ENCODE assay signal across 21 mouse cellular contexts in the genomic region with DNA sequence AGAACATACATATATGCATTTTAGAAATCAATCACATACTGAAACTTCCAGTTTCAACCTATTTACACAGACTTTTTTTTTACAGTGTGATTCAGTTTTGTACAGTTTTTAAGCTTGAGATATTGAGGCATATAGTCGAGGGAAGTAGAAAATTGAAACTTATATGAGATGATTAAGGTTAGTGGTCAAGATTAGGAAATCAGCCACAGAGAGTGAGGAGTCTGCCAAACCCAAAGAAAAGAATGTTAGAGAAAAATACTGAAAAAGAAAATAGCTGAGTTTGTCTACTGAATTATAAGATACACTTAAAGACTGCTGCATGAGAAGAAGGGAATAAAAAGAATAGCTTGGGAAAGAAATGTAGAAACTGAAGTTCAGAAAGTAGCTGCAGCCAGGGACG.
DNase-seq lines count a peak whose midpoint lies in the region; ATAC-seq and TF ChIP-seq lines count a peak whose summit lies in the region.
"Had no signal": no experiment of that assay in that cellular context is flagged by ENCODE, and none has a peak within 500 bp of the region (broad histone marks: within the 10 kb centered on the region; RNA-seq: fewer than 3 reads in every experiment).

No protein-coding gene starts in this region.

- H3K27ac ChIP-seq in embryonic facial prominence, embryonic 13.5 days: peak overlapping the region; percentile 45; the same call in 1 of the 2 replicates
- H3K27ac ChIP-seq in embryonic facial prominence, embryonic 10.5 days (replicated peaks): no peak overlapping the region
- peak overlapping the region; percentile 73 for H3K27ac ChIP-seq in embryonic fibroblast, embryonic 13.5 days (ENCODE audit: insufficient read depth, low read length)

- peaks cover 7% of the 10 kb centered on the region; the same call in 1 of the 2 replicates for H3K4me1 ChIP-seq in embryonic facial prominence, embryonic 13.5 days
- peaks cover 8% of the 10 kb centered on the region; the same call in 1 of the 2 replicates for H3K4me1 ChIP-seq in embryonic facial prominence, embryonic 10.5 days
- H3K4me1 ChIP-seq in embryonic fibroblast, embryonic 13.5 days (ENCODE audit: control insufficient read depth, insufficient read depth, low read length): peaks cover 4% of the 10 kb centered on the region; the same call in 1 of the 2 replicates

- no peaks in the 10 kb centered on the region for H3K27me3 ChIP-seq in embryonic facial prominence, embryonic 13.5 days
- H3K27me3 ChIP-seq in embryonic facial prominence, embryonic 10.5 days (replicated peaks; ENCODE audit: low read depth, poor library complexity, severe bottlenecking): no peaks in the 10 kb centered on the region
- no peaks in the 10 kb centered on the region for H3K27me3 ChIP-seq in C2C12 (ENCODE audit: control insufficient read depth, insufficient read depth, insufficient read length)
- H3K27me3 ChIP-seq: Patski had no signal

- no peaks in the 10 kb centered on the region for H3K79me2 ChIP-seq in C2C12 (ENCODE audit: control insufficient read depth, insufficient read depth)

- no peak overlapping the region for H3K4me2 ChIP-seq in embryonic facial prominence, embryonic 13.5 days

- no peaks in the 10 kb centered on the region for H3K9me3 ChIP-seq in embryonic facial prominence, embryonic 13.5 days
- no peaks in the 10 kb centered on the region for H3K9me3 ChIP-seq in embryonic facial prominence, embryonic 10.5 days

- no peak overlapping the region for H3ac ChIP-seq in C2C12 (ENCODE audit: control insufficient read depth, insufficient read length, low read depth)

- no peak for ATAC-seq in embryonic facial prominence, embryonic 13.5 days (ENCODE audit: insufficient number of reproducible peaks, insufficient read depth, low FRiP score, low TSS enrichment, low read depth)
- ATAC-seq in erythroblast, adult 5-6 weeks (replicated peaks; ENCODE audit: low FRiP score, poor library complexity, severe bottlenecking): no peak
- ATAC-seq: activated CD4-positive, CD25-positive, alpha-beta regulatory T cell, adult 4 months; forebrain, embryonic 14.5 days; forebrain, embryonic 16.5 days; Patski had no signal

- no peak for TF ChIP-seq CTCF in C2C12 (IDR thresholded peaks at IDR 0.05; ENCODE audit: control insufficient read depth, insufficient read depth, insufficient read length)
- no peak for TF ChIP-seq CTCF in embryonic fibroblast, embryonic 13.5 days (IDR thresholded peaks at IDR 0.05; ENCODE audit: borderline replicate concordance, insufficient read depth, low read length)

- H3K79me3 ChIP-seq in C2C12 (ENCODE audit: low read depth): no peaks in the 10 kb centered on the region

- WGBS in embryonic facial prominence, embryonic 13.5 days: 86% methylated on average over 2 of the region's 2 CpGs
- WGBS in embryonic facial prominence, embryonic 10.5 days: 87% methylated on average over 2 of the region's 2 CpGs

- no peak for DNase-seq in embryonic facial prominence, embryonic 10.5 days (ENCODE audit: low spot score)
- DNase-seq in 3T3-L1 (ENCODE audit: low read depth, low spot score): peak; percentile 64
- no peak for DNase-seq in kidney, adult 8-10 months
- no peak for DNase-seq in adrenal gland, adult 2 months
- DNase-seq: adrenal gland, postnatal 10 days; adrenal gland, postnatal 25 days; B cell, adult 2 months; cerebellum, adult 11 months; cerebellum, adult 18-20 months; cerebellum, adult 8-10 months; cerebellum, adult 9-11 months; cerebellum, postnatal 14 days; cerebellum, postnatal 36 days had no signal

- H3K36me3 ChIP-seq in embryonic facial prominence, embryonic 13.5 days: no peaks in the 10 kb centered on the region
- H3K36me3 ChIP-seq in embryonic facial prominence, embryonic 10.5 days (replicated peaks): no peaks in the 10 kb centered on the region
- no peaks in the 10 kb centered on the region for H3K36me3 ChIP-seq in C2C12 (ENCODE audit: control insufficient read depth, insufficient read depth)

- no peak overlapping the region for H3K4me3 ChIP-seq in embryonic facial prominence, embryonic 13.5 days
- no peak overlapping the region for H3K4me3 ChIP-seq in embryonic facial prominence, embryonic 10.5 days
- no peak overlapping the region for H3K4me3 ChIP-seq in C2C12 (ENCODE audit: insufficient read depth, poor library complexity, severe bottlenecking)
- no peak overlapping the region for H3K4me3 ChIP-seq in embryonic fibroblast, embryonic 13.5 days (ENCODE audit: insufficient read depth, low read length)

- TF ChIP-seq POLR2A in embryonic fibroblast, embryonic 13.5 days (IDR thresholded peaks at IDR 0.05; ENCODE audit: low read depth, low read length): no peak

- H3K9ac ChIP-seq in embryonic facial prominence, embryonic 13.5 days: no peak overlapping the region

TF ChIP-seq in C2C12, 6 proteins besides CTCF, POLR2A, EP300 and RAD21:
- no peak for TF ChIP-seq MYOG (IDR thresholded peaks at IDR 0.05; ENCODE audit: control insufficient read depth, extremely low read depth, insufficient read length)
- no peak for TF ChIP-seq MAX (IDR thresholded peaks at IDR 0.05)
- TF ChIP-seq USF1 (IDR thresholded peaks at IDR 0.05; ENCODE audit: low read depth): no peak
- TF ChIP-seq CEBPB (IDR thresholded peaks at IDR 0.05; ENCODE audit: low read depth): peak; percentile 52
TF ChIP-seq in C2C12: peak in this region for 1.
